Mouse (Mus musculus) embryonic facial prominence, embryonic 11.5 days (tissue): ENCODE results near the gene Cyp2c68. TPM values are rescaled to one million over a fixed set of nuclear protein-coding genes. Genes with fewer than 3 reads are reported as not detected.
"Not testable (repeated sequence)": the region's sequence is repeated elsewhere in the genome, so short reads cannot be mapped to it uniquely, and the experiment has no call there.

Experiments used
- ATAC-seq: fragments of 200-750 bp; cut with Nextera tagmentation; replicated peaks from 2 replicates; pipeline ENCODE4 v1.8.0; 2017; ENCODE audit warnings: low read depth; ENCODE audit not compliant: insufficient number of reproducible peaks, low FRiP score, low TSS enrichment
- DNase-seq: peaks from one replicate; pipeline ENCODE4 v3.0.0-alpha.2; 2015; ENCODE audit warnings: low spot score
- H3K27ac ChIP-seq: fragments of 300-500 bp; sonication (generic); replicated peaks from 2 replicates; pipeline ENCODE4 v1.5.1; 2014; ENCODE audit warnings: mild to moderate bottlenecking, low read depth, low read length, control low read depth
- H3K27me3 ChIP-seq: fragments of 300-500 bp; sonication (generic); 2 replicates; pipeline ENCODE4 v1.6.1; 2014; ENCODE audit warnings: mild to moderate bottlenecking, low read length, moderate library complexity, mixed read lengths; ENCODE audit not compliant: control insufficient read depth, insufficient read depth
- H3K36me3 ChIP-seq: fragments of 300-500 bp; sonication (generic); replicated peaks from 2 replicates; pipeline ENCODE4 v1.6.1; 2014; ENCODE audit warnings: low read depth, mild to moderate bottlenecking, low read length, moderate library complexity, mixed read lengths; ENCODE audit not compliant: control insufficient read depth, insufficient read depth
- H3K4me1 ChIP-seq: fragments of 300-500 bp; sonication (generic); 2 replicates; pipeline ENCODE4 v1.6.1; 2014; ENCODE audit warnings: low read length, mixed read lengths; ENCODE audit not compliant: control insufficient read depth, insufficient read depth
- H3K4me2 ChIP-seq: fragments of 300-500 bp; sonication (generic); 2 replicates; pipeline ENCODE4 v1.6.1; 2014; ENCODE audit warnings: low read depth, mild to moderate bottlenecking, control low read depth, low read length, moderate library complexity
- H3K4me3 ChIP-seq: fragments of 300-500 bp; sonication (generic); 2 replicates; pipeline ENCODE4 v1.5.1; 2014; ENCODE audit warnings: low read depth, low read length, control low read depth
- H3K9ac ChIP-seq: fragments of 300-500 bp; sonication (generic); replicated peaks from 2 replicates; pipeline ENCODE4 v1.6.1; 2014; ENCODE audit warnings: mild to moderate bottlenecking, control low read depth, low read length
- H3K9me3 ChIP-seq: fragments of 300-500 bp; sonication (generic); replicated peaks from 2 replicates; pipeline ENCODE4 v1.6.1; 2016; ENCODE audit warnings: mild to moderate bottlenecking, low read length, inconsistent platforms, mixed read lengths; ENCODE audit not compliant: control insufficient read depth
- WGBS: fragments of 180-500 bp; shearing (Covaris S2); extraction: QIAGEN DNeasy Blood & Tissue Kit; methylation state at CpG from one replicate; pipeline ENCODE4 v1.1.7; 2014; 5-methylcytosine and 5-hydroxymethylcytosine counted together
- polyA plus RNA-seq: library from polyadenylated mRNA; unstranded; fragments of >200 nt; fragmentation: Nextera tagmentation; extraction: Ambion mirVana; gene quantifications from 2 replicates; pipeline ENCODE4 v1.2.1, GENCODE M21; 2014

Gene Cyp2c68
- polyA plus RNA-seq, result not detected in 2 replicates

GRCm38 (mm10) chr19:39740920-39741319 lies at the start of gene Cyp2c68:
Gene Cyp2c68, minus strand, starts transcription at chr19:39741054.
- no peak for ATAC-seq

DNA sequence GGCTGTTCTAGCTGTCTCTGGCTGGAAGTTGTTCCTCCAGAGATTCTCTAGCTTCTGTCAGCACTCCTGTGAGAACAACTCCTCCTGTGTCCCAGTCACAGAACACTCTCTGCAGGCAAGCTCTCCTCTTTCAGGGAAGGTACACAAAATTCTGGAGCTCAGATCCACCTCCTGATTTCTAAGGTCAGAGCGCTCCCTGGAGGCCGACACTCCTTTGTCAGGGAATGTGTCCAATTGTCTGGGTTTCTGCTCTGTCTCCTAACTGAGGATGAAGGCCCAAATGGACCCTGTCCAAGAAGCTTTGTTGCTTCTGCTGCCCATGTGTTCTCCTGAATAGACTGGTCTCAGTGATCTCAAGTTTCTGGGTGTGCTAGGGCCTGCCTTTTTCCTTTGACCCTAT lies 44.6 kb upstream of the Cyp2c68 start:
- H3K27me3 ChIP-seq, H3K9me3 ChIP-seq, DNase-seq, H3K4me2 ChIP-seq, H3K36me3 ChIP-seq, H3K4me1 ChIP-seq, H3K9ac ChIP-seq, H3K4me3 ChIP-seq, H3K27ac ChIP-seq, ATAC-seq: not testable (repeated sequence)
- 71% methylated on average over 2 of the region's 2 CpGs for WGBS

More at GRCm38 (mm10) chr19:39740920-39741319, at the start of gene Cyp2c68:
- H3K9me3 ChIP-seq, result no peaks in the 10 kb centered on the region
- no peak within 1 kb of the TSS for H3K4me2 ChIP-seq
- H3K4me1 ChIP-seq, result no peaks in the 10 kb centered on the region
- H3K9ac ChIP-seq, result no peak within 1 kb of the TSS
- H3K27me3 ChIP-seq, result no peaks in the 10 kb centered on the region
- no peak within 1 kb of the TSS for H3K27ac ChIP-seq
- H3K4me3 ChIP-seq, result no peak within 1 kb of the TSS
- no peak for DNase-seq
- H3K36me3 ChIP-seq, result no peaks in the 10 kb centered on the region
- 89% methylated on average over 2 of the region's 2 CpGs for WGBS

- H3K36me3 ChIP-seq, result no peaks in the 10 kb centered on the region
- ATAC-seq (no peak), DNase-seq (no peak)
- no peak overlapping the region for H3K4me3 ChIP-seq
- no peak overlapping the region for H3K27ac ChIP-seq
- H3K9me3 ChIP-seq, result no peaks in the 10 kb centered on the region
- H3K27me3 ChIP-seq, result no peaks in the 10 kb centered on the region
- H3K4me1 ChIP-seq, result no peaks in the 10 kb centered on the region
- no peak overlapping the region for H3K9ac ChIP-seq
- 62% methylated on average over 1 of the region's 1 CpGs for WGBS
- H3K4me2 ChIP-seq, result no peak overlapping the region
Observed at GRCm38 (mm10) chr19:39745357-39745756, 4.5 kb upstream of the Cyp2c68 start.

DNA sequence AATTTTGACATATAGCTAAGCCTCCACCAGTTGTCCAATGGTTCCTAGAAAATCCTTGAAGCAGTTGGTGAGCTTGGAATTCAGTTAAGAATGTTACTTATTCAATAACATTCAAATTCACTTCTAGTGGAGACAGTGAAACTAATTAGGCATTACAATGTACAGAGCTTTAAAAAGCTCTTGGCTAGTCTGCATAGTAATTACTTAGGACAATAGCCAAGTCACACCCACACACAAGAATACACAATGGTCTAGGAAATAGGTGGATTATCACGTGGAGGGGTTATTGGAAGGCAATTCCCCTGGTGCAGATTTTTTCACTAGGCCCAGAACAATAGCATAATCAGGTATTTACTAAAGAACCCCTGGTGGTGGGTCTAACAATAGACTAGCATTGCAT lies 3.5 kb upstream of the Cyp2c68 start:
- not testable (repeated sequence) for H3K9me3 ChIP-seq, H3K27ac ChIP-seq, H3K27me3 ChIP-seq, H3K4me3 ChIP-seq, DNase-seq, H3K36me3 ChIP-seq, H3K4me2 ChIP-seq, H3K9ac ChIP-seq, H3K4me1 ChIP-seq, ATAC-seq
- 64% methylated on average over 1 of the region's 1 CpGs for WGBS

GRCm38 (mm10) chr19:39711116-39711515 lies 29.7 kb downstream of the Cyp2c68 start:
- not testable (repeated sequence) for H3K4me1 ChIP-seq, ATAC-seq, H3K4me3 ChIP-seq, H3K9ac ChIP-seq, DNase-seq, H3K9me3 ChIP-seq, H3K4me2 ChIP-seq, H3K27me3 ChIP-seq, H3K36me3 ChIP-seq, H3K27ac ChIP-seq
- 80% methylated on average over 2 of the region's 2 CpGs for WGBS

DNA sequence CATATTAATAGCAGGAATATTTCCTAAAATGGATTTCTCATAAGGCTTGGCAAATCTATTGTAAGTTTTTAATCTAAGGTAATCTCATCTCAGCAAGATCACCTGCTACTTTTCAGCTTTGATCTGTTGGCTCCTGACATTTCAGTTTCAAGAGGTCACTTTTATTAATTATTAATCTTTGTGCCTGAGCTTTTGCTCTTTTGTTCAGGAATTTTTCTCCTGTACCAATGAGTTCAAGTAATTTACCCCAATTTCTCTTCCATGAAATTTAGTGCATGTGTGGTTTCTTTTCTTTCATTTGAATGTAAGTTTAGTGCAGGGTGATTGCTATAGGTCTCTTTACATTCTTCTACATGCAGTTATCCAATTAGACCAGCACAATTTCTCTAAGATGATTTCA lies 75.2 kb downstream of the Cyp2c68 start:
- H3K4me3 ChIP-seq, H3K4me1 ChIP-seq, H3K27ac ChIP-seq, ATAC-seq, H3K36me3 ChIP-seq, DNase-seq, H3K9ac ChIP-seq, H3K4me2 ChIP-seq, H3K9me3 ChIP-seq, H3K27me3 ChIP-seq: not testable (repeated sequence)

GRCm38 (mm10) chr19:39652381-39652780 lies 88.5 kb downstream of the Cyp2c68 start:
- DNase-seq, result no peak
- Histone ChIP-seq H3K9ac (no peak overlapping the region), H3K9me3 (no peaks in the 10 kb centered on the region), H3K27me3 (no peaks in the 10 kb centered on the region), H3K4me3 (no peak overlapping the region), H3K27ac (no peak overlapping the region), H3K36me3 (no peaks in the 10 kb centered on the region), H3K4me1 (no peaks in the 10 kb centered on the region), H3K4me2 (no peak overlapping the region)
- whole genome bisulfite sequencing, result 48% methylated on average over 1 of the region's 1 CpGs
- ATAC-seq, result no peak

GRCm38 (mm10) chr19:39648938-39649337 lies 91.9 kb downstream of the Cyp2c68 start, which contains the start of gene Cyp2c67:
Gene Cyp2c67, minus strand, starts transcription at chr19:39649051.
- H3K4me2 ChIP-seq, result no peak within 1 kb of the TSS
- H3K27me3 ChIP-seq, result no peaks in the 10 kb centered on the region
- H3K4me3 ChIP-seq, result no peak within 1 kb of the TSS
- H3K9me3 ChIP-seq, result no peaks in the 10 kb centered on the region
- H3K36me3 ChIP-seq, result no peaks in the 10 kb centered on the region
- H3K9ac ChIP-seq, result no peak within 1 kb of the TSS
- 88% methylated on average over 1 of the region's 1 CpGs for WGBS
- no peak within 1 kb of the TSS for H3K27ac ChIP-seq
- H3K4me1 ChIP-seq, result no peaks in the 10 kb centered on the region
- ATAC-seq, result no peak
- no peak for DNase-seq
